Mouse (Mus musculus) left cerebral cortex, adult 18-20 months (tissue): ENCODE measurements around the gene Egfl8. TPM values are rescaled to one million over a fixed set of nuclear protein-coding genes. Genes with fewer than 3 reads are reported as not detected.

Experiments
- DNase-seq, 2 experiments: peaks; one replicate each; pipeline ENCODE4 v3.0.0; 2021 to 2022; ENCODE audit warnings: low spot score in 2 of 2, mixed read lengths in 1 of 2
- total RNA-seq, 2 experiments: library from RNA; stranded (reverse); gene quantifications; 2 replicates each; pipeline ENCODE4 v1.2.3; 2021

The Egfl8 gene
- total RNA-seq, 2 experiments from 2014 or later = 3.2 to 3.4 TPM

DNA sequence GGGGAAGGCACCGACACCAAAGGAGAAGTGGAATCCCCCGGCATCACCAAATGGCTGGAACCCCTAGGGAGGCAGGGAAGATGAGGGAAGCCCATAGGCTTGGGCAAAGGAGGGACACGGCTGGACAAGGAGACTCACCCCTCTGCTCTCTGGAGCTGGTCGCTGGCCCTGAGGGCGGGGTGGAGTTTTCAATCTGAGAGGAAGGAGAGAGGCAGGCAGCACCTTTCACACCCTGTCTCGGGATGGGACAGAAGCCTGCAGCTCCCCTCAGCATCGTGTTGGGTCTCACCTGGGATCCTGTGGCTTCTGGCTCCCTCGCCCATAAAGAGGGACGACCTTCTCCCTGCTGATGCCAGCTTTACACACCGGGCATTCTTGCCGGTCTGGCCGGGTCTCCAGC lies 14.0 kb downstream of the Egfl8 start:
- no peak for DNase-seq

DNA sequence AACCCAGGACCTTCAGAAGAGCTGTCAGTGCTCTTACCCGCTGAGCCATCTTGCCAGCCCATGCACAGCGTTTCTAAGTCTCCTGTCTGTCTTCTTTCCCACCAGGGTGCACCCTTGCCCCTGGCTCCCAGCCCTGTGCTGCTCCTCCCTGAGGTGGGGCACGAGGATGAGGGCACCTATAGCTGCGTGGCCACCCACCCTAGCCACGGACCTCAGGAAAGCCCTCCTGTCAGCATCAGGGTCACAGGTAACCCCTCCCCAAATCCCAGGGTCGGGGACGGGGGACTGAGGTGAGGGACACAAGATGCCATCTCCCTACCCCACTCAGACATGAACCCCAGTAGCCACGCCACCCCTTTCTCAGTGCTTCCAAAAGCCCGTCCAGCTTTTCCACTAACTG lies 15.9 kb downstream of the Egfl8 start:
- DNase-seq = no peak

DNA sequence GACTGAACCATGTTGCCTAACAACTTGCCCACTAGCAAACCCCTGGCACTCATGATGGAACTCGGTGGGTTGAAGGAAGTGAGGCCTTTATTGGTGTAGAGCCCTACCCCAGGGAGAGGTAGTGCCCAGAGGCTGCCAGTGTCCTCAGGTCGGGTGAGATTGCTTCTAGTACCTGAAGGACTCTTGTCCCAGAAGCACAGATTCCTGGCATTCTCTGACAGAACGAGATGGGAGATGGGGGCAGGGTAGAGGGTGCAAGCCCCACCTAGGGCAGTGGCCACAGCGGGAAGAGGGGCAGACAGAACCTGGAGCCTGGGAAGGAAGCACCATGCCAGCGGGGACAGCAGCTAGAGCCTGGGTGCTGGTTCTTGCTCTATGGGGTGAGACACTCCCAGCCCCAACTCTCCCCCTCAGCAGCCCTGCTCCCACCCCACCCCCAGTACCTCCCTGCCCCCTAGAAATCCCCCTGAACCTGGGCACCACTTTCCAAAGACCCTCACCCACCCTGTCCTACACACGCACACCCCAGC lies 18.1 kb downstream of the Egfl8 start, which contains the start of gene Ager:
Gene Ager, plus strand, starts transcription at position 297 of the 530 bp plus-strand sequence.
- DNase-seq = no peak

DNA sequence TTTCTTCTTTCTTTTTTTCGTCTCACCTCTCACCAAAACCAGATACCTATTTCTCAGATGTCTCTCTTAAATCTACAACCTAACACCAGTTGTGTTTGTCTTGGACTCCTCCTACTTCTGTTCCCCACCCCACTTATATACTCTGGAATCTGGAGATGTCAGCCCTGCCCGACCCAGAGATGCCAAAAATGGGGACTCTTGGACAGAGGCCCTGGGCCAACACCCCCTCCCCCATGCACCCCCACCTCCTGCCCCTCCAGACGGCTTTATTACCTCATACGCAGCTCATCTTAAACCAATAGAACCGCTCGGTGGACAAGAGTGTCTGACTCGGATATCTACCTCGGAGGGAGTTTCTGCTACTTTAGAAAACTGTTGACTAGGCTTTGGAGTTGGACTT lies 19.7 kb downstream of the Egfl8 start:
- no peak for DNase-seq

DNA sequence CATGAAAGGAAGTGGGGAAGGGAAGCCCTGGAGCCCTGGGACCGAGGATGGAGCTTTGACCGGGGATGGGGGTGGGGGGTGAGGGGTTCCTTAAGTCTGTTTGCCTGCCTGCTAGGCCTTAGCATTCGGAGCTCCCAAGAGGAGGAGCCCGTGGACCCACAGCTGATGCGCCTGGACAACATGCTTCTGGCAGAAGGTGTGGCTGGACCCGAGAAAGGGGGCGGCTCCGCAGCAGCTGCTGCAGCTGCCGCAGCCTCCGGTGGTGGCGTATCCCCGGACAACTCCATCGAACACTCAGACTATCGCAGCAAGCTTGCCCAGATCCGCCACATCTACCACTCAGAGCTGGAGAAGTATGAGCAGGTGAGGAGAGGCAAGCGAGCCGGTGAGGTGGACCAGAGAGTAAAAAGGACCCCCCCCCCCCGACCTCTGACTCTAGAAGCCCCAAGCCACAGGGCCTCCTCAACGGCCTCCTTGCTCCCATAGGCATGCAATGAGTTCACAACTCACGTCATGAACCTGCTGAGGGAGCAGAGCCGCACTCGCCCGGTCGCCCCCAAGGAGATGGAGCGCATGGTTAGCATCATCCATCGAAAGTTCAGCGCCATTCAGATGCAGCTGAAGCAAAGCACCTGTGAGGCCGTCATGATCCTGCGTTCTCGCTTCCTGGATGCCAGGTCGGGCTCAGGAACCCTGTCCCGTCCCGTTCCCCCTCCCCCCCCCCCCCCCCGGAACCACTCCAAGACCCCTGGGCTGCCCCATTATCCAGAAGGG lies 21.8 kb downstream of the Egfl8 start:
- no peak for DNase-seq

DNA sequence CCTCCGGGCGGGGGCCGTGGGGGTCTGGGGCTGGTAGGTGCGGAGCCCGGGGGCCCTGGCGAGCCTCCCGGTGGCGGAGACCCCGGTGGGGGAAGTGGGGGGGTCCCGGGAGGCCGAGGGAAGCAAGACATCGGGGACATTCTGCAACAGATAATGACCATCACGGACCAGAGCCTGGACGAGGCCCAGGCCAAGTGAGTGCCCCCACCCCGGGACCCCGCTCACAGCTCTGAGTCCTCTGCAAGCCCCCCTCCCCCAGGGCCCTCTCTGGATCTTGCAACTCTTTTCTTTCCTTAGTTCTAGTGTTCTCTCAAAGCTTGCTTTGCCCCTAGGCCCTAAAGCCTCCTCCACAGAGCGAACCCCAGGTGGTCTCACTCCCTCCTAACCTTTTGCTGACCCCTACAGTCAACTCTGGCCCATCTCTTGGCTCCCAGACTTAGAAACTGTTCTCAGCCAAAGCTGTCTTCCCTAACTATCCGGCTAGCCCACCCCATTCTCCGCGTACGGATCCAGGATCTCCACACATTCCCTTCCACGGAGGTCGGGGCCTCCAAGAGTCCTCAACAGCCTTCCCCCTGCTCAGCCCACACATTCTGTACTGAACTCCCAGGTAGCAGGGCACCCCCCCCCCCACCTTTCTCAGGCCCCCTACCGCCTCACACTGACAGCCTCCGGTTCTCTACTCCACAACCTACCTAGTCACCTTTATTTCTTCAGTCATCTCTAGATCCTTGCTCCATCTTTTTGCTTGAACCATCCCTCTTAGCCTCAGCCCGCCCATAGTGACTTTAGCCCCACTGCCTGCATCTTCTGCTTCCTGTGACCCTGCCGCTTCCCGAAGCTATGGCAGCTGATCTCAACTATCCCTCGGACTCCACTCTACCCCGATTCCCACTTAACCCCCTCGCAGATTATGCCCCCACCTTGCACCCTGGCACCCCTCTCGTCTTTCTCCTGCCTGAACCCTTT lies 22.9 kb downstream of the Egfl8 start:
- peak in 1 of 2 experiments; percentile 28 for DNase-seq

DNA sequence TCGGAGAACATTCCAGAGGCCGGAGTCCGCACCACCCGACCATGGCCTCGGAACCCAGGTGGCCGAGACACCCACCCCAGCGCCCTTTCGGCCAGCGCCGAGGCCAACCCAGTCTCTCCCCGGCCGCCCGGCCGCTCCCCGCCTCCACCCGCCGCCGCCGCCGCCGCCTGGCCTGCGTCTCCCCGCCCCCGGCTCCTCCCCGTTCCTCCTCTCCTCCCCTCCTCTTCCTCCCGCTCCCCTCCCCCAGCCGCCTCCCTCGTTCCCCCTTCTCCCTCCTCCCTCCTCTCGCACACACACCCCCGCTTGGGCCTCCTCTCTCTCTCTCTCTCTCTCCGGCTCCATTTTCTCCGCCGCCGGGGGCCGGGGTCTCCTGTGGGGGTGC lies 23.8 kb downstream of the Egfl8 start:
- peak; percentile 79 to 86 for DNase-seq

DNA sequence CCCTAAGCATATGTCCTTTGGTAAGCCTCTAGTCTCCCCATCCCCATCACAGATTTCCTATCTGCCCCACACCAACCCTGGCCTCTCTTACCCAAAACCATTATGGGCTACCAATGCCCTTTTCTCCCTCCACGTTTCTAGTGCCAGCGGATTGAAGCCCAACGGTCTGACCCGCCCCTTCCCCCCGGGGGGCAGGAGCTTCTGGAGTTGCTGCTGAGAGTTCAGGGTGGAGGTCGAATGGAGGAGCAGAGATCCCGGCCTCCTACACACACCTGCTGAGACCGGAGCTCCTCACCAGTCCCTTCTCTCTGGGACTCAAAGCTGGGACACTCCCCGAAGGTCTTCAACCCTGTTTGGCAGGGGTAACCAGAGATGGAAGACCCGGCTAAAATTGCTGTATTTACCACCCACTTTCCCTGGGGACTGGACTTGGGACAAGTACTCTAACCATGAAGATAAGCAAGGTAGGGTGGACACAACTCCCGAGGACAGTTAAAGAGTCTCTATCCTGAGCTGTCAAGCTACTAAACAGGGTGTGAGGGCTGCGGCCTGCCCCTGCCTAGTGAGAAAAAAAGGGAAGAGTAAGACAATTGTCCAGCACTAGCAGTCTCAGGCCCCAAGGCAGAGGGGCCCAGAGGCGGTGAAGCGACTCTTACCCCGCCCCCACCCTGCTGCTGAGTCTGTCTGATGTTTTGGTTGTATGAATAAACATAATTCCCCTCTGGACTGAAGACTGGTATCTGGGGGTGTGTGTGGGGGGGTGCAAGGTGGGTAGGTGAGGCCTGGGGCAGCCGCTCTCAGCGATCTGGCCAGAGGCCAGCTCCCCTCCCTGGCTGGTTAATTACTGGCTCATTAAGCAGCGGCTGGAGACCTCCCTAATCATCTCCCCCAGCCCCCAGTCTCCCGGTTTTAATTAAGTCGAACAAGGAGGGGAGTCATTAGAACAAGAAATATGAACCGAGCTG lies 24.5 kb downstream of the Egfl8 start, which contains the start of gene Pbx2:
Gene Pbx2, plus strand, starts transcription at position 238 of the 965 bp plus-strand sequence.
- no peak for DNase-seq

DNA sequence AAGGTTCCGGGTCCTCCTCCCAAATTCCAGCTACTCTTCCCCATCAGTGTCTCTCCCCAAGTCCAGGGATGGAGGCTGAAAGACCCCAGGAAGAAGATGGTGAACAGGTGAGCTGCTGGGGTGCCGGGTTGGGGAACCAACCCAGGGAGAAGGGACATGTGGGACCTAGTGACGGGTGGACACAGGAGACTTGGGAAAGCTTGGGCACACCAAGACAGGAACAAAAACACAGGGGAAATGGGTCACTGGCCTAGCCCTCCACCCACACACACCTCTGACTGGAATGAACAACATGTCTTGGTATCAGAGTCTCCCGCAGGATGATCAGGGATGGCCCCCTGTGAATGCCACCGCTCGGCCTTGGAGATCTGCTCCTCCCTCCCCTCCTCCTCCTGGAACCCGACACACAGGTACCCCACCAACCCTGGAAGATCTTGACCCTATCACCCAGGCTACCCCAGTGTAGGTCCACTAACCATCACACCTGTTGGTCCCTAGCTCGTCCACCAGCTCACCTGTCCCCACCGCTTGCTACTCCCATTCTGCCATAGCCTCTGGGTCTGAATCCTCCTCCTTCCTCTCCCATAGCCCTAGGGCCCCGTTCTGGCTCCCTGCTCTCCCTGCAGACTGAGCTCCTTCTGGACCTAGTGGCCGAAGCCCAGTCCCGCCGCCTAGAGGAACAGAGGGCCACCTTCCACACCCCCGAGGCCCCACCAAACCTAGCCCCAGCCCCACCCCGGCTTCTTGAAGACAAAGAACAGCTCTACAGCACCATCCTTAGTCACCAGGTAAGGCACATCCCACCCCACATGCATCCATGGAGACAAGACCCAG lies 25.4 kb downstream of the Egfl8 start:
- no peak for DNase-seq

DNA sequence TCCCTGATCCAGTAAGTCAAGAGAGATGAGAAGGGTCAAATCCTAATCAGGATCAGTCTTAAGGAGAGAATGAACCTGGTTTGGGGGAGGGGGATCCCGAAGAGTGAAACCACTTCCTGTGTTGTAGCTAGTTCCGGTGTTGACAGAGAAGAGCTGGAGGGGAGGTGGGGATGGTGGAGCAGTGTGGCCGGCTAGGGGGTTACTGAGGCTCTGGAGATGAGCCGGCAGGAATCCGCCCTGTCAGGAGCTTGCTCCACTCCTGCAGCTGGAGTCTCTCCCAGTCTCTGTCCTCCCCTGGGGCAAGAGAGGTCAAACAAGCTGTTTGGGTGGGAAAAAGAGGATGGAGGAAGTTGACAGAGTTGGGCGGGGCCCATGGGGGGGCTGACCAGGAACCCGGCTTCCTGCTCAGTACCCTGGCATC lies 26.1 kb downstream of the Egfl8 start, which contains the start of gene Gpsm3:
Gene Gpsm3, plus strand, starts transcription at position 126 of the 421 bp plus-strand sequence.
- DNase-seq = no peak

DNA sequence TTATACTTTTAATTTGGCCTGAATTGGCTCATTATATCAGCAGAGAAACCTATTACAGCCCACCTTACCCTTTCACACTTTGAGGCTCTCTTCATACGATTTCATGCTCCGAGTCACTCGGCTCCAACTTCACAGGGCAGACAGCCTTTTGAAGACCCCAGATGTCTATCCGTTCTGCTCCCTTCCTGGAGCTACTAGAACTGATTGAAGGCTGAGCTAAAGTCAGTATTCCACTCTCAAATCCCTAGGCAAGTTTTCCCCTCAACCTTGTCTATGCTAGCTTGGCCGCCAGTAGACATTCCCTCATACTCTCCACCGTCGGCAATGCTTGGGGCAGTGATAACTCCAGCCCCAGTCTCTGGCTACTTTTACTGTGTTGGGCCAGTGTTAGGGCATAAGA lies 26.6 kb downstream of the Egfl8 start:
- DNase-seq = no peak

DNA sequence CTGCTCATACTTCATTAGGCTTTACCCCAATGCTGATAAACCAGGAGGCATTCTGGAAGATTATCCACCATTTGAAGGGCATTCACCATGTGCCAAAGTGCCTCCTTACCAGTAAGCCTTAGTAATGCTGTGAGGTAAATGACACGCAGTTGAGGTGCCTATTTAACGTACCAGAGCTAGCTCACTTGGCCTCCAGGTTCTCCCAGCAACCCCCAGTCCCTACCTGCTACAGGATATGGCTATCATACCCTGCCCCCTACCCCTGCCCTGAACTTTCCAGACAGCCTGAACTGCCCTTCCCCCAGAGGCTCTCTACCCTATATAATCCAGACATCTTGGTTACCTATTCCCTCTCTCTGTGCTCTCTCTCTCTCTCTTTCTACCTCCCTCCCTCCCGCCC lies 27.0 kb downstream of the Egfl8 start:
- no peak for DNase-seq

DNA sequence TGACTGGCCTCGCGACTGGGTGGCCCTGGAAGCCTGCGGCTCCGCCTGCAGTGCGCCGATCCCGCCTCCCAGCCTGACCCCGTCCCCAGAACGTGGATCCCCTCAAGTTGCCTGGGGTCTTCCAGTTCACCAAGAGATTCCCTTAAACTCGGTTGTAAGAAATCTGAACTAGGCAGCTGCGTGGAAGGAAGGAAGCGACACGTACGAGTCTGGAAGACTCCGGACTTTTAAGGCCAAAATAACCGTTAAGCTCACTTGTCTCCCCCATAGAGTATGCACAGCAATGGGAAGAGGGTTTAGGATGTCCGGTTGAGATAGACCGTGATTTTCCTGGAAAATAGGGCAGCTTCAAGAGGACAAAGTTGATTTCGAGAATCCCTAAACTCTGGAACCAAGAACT lies 28.0 kb downstream of the Egfl8 start:
- no peak for DNase-seq

DNA sequence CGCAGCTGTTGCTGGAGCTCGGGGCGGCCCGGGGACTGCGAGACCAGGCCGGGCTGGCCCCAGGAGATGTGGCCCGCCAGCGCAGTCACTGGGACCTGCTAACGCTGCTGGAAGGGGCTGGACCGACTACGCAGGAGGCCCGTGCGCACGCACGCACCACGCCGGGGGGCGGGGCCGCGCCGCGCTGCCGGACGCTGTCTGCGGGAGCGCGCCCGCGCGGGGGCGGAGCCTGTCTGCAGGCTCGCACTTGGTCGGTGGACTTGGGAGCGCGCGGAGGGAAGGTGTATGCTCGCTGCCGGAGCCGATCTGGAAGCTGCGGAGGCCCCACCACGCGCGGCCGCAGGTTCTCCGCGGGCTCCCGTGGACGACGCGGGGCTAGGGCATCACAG lies 28.4 kb downstream of the Egfl8 start:
- DNase-seq = peak; percentile 95 to 99

DNA sequence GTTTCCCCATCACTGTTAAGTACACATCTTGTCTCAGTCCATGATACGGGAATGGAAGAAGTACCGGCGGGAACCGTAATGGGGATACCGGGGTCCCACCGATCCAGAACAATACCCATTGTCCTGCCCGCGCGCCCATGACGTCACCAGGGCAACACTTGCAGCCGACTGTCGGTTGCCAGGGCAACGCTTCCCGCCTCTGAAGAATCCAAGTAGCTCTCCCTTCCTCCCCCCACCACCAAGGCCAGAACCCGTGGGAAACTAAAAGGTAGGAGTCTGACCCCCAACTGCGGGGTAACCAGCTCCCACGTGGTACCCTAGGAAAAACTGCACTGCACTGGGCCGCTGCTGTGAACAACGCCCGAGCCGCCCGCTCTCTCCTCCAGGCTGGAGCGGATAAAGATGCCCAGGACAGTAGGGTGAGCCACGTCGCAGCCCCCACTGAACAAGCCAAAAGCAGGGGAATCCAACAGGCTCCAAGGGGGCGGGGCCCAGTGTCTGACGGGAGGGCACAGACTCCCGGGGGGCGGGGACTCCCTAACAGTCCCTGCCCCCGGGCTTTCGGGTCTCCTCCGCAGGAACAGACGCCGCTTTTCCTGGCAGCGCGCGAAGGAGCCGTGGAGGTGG lies 28.9 kb downstream of the Egfl8 start:
- peak; percentile 88 to 89 for DNase-seq

DNA sequence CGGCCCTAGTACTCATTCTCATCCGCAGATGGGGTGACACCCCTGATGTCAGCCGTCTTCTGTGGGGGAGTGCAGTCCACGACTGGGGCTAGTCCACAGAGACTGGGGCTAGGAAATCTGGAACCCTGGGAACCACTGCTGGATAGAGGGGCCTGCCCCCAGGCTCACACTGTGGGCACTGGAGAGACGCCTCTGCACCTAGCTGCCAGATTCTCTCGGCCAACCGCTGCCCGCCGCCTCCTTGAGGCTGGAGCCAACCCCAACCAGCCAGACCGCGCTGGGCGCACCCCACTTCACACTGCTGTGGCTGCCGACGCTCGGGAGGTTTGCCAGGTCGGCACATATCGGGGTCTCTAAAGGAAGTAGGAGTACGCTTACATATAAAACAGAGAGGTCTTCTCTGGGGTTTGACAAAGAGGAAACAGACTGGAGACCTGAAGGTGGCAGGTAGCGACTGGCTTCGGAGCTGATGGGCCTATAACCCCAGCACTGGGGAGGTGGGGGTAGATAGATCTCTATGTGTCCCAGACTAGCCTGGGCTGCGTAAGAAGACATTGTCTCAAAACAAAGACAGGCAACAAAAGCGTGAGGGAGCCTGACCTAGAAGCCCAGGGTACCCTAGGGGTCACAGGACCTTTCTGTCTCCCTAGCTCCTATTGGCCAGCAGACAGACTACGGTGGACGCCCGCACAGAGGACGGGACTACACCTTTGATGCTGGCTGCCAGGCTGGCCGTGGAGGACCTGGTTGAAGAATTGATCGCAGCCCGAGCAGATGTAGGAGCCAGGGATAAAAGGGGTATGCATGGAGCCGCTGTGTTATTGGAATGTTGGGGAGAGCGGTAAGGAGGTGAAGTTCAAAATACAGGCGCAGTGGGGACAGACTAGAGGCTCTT lies 29.6 kb downstream of the Egfl8 start:
- peak in 1 of 2 experiments; percentile 34 for DNase-seq

DNA sequence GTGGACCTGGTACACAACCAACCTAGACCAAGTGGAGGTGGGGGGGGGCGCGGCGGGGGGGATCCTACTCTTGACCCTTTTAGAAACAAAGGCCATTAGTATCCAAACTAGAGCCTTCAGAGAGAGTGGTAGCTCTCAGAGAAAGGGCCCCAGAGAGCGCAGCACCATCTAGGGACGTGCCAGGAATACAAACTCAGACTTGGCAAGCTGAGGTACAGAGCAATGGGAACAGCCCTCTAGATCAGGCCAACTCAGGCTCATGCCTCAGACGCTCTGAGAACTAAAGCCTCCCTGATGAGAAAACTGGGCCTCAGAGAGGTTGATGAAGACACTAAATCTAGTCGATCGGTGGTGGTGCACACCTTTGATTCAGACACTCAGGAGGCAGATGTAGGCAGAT lies 30.6 kb downstream of the Egfl8 start:
- no peak for DNase-seq

DNA sequence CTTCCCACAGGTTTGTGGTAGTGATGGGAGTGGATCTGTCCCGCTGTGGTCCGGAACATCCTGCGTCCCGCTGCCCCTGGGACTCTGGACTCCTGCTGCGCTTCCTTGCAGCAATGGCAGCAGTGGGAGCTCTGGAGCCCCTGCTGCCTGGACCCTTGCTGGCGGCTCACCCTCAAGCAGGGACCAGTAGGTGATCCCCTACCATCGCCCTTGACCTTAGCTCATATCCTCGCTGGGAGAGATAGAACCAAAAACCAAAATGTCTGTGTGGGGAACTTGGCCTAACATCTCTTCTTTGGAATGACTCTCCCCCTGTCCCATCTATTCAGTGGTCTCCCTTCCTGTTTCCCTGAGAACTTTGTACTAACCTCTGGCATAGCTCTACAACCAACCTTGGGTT lies 32.0 kb downstream of the Egfl8 start:
- no peak for DNase-seq
